Mouse (Mus musculus): ENCODE measurements at regions not wholly inside any gene's neighbourhood (a gene's known extent, or its start where the extent isn't known, plus 50 kb on each side); places are given as distances from the start of the nearest gene placed in this dataset.

GRCm38 (mm10) chr2:114848914-114849313 is 194.2 kb upstream of the Dph6 start:
- 93% methylated on average over 2 of the region's 2 CpGs for WGBS
- ATAC-seq (replicated peaks; ENCODE audit: low FRiP score) (no peak), DNase-seq (ENCODE audit: low spot score) (no peak)
- H3K9me3 ChIP-seq (ENCODE audit: control insufficient read depth, low read length): no peaks in the 10 kb centered on the region
- no peaks in the 10 kb centered on the region for H3K27me3 ChIP-seq (ENCODE audit: control insufficient read depth, insufficient read depth, low read length)
- H3K4me3 ChIP-seq (ENCODE audit: low read depth, low read length): no peak overlapping the region
- H3K4me1 ChIP-seq (replicated peaks; ENCODE audit: control insufficient read depth, insufficient read depth, low read length): no peaks in the 10 kb centered on the region
- no peak overlapping the region for H3K27ac ChIP-seq (ENCODE audit: low read depth, low read length)
- H3K36me3 ChIP-seq (ENCODE audit: control insufficient read depth, insufficient read depth, low read length): no peaks in the 10 kb centered on the region
- H3K4me2 ChIP-seq (ENCODE audit: low read depth, low read length, severe bottlenecking): no peak overlapping the region
- H3K9ac ChIP-seq (ENCODE audit: low read length): no peak overlapping the region

GRCm38 (mm10) chr2:114853715-114854530 is 199.2 kb upstream of the Dph6 start:
- ATAC-seq (replicated peaks; ENCODE audit: low FRiP score) (peak; percentile 90), DNase-seq (ENCODE audit: low spot score) (peak; percentile 88)
- Histone ChIP-seq H3K4me1 (replicated peaks; ENCODE audit: control insufficient read depth, insufficient read depth, low read length) (no peaks in the 10 kb centered on the region; the same call in 1 of the 2 replicates), H3K36me3 (ENCODE audit: control insufficient read depth, insufficient read depth, low read length) (no peaks in the 10 kb centered on the region), H3K9me3 (ENCODE audit: control insufficient read depth, low read length) (no peaks in the 10 kb centered on the region), H3K27ac (ENCODE audit: low read depth, low read length) (no peak overlapping the region), H3K9ac (ENCODE audit: low read length) (no peak overlapping the region), H3K4me2 (ENCODE audit: low read depth, low read length, severe bottlenecking) (no peak overlapping the region), H3K27me3 (ENCODE audit: control insufficient read depth, insufficient read depth, low read length) (no peaks in the 10 kb centered on the region), H3K4me3 (ENCODE audit: low read depth, low read length) (no peak overlapping the region)
- WGBS: 33% methylated on average over 13 of the region's 13 CpGs

GRCm38 (mm10) chr2:114872272-114872671 is 217.5 kb upstream of the Dph6 start:
- Histone ChIP-seq H3K4me3 (ENCODE audit: low read depth, low read length) (no peak overlapping the region), H3K9ac (ENCODE audit: low read length) (no peak overlapping the region)
- DNase-seq (ENCODE audit: low spot score): peak; percentile 54

GRCm38 (mm10) chr2:114873090-114873489 is 218.3 kb upstream of the Dph6 start:
- WGBS: 58% methylated on average over 4 of the region's 4 CpGs
- DNase-seq (ENCODE audit: low spot score): no peak
- no peaks in the 10 kb centered on the region for H3K27me3 ChIP-seq (ENCODE audit: control insufficient read depth, insufficient read depth, low read length)
- no peaks in the 10 kb centered on the region for H3K4me1 ChIP-seq (replicated peaks; ENCODE audit: control insufficient read depth, insufficient read depth, low read length)
- ATAC-seq (replicated peaks; ENCODE audit: low FRiP score): no peak
- H3K4me2 ChIP-seq (ENCODE audit: low read depth, low read length, severe bottlenecking): no peak overlapping the region
- H3K9ac ChIP-seq (ENCODE audit: low read length): no peak overlapping the region
- H3K9me3 ChIP-seq (ENCODE audit: control insufficient read depth, low read length): no peaks in the 10 kb centered on the region
- no peaks in the 10 kb centered on the region for H3K36me3 ChIP-seq (ENCODE audit: control insufficient read depth, insufficient read depth, low read length)
- H3K4me3 ChIP-seq (ENCODE audit: low read depth, low read length): no peak overlapping the region
- no peak overlapping the region for H3K27ac ChIP-seq (ENCODE audit: low read depth, low read length)

More at GRCm38 (mm10) chr2:114872272-114872671, 217.5 kb upstream of the Dph6 start:
- H3K9me3 ChIP-seq (ENCODE audit: control insufficient read depth, low read length): no peaks in the 10 kb centered on the region
- no peaks in the 10 kb centered on the region for H3K4me1 ChIP-seq (replicated peaks; ENCODE audit: control insufficient read depth, insufficient read depth, low read length)
- WGBS: 43% methylated on average over 7 of the region's 7 CpGs
- ATAC-seq (replicated peaks; ENCODE audit: low FRiP score): peak; percentile 71
- no peaks in the 10 kb centered on the region for H3K36me3 ChIP-seq (ENCODE audit: control insufficient read depth, insufficient read depth, low read length)
- H3K27ac ChIP-seq (ENCODE audit: low read depth, low read length): no peak overlapping the region
- no peaks in the 10 kb centered on the region for H3K27me3 ChIP-seq (ENCODE audit: control insufficient read depth, insufficient read depth, low read length)
- H3K4me2 ChIP-seq (ENCODE audit: low read depth, low read length, severe bottlenecking): no peak overlapping the region

GRCm38 (mm10) chr2:114879084-114879483 is 224.3 kb upstream of the Dph6 start:
- H3K36me3 ChIP-seq (ENCODE audit: control insufficient read depth, insufficient read depth, low read length): no peaks in the 10 kb centered on the region
- H3K27me3 ChIP-seq (ENCODE audit: control insufficient read depth, insufficient read depth, low read length): no peaks in the 10 kb centered on the region
- no peaks in the 10 kb centered on the region for H3K9me3 ChIP-seq (ENCODE audit: control insufficient read depth, low read length)
- no peak overlapping the region for H3K4me2 ChIP-seq (ENCODE audit: low read depth, low read length, severe bottlenecking)
- no peak overlapping the region for H3K9ac ChIP-seq (ENCODE audit: low read length)
- no peak overlapping the region for H3K27ac ChIP-seq (ENCODE audit: low read depth, low read length)
- no peak for DNase-seq (ENCODE audit: low spot score)
- WGBS: 58% methylated on average over 2 of the region's 2 CpGs
- no peak overlapping the region for H3K4me3 ChIP-seq (ENCODE audit: low read depth, low read length)
- no peaks in the 10 kb centered on the region for H3K4me1 ChIP-seq (replicated peaks; ENCODE audit: control insufficient read depth, insufficient read depth, low read length)
- no peak for ATAC-seq (replicated peaks; ENCODE audit: low FRiP score)

- DNase-seq (ENCODE audit: low spot score) (no peak), ATAC-seq (replicated peaks; ENCODE audit: low FRiP score) (no peak)
- H3K4me1 ChIP-seq (replicated peaks; ENCODE audit: control insufficient read depth, insufficient read depth, low read length): no peaks in the 10 kb centered on the region
- no peaks in the 10 kb centered on the region for H3K27me3 ChIP-seq (ENCODE audit: control insufficient read depth, insufficient read depth, low read length)
- no peak overlapping the region for H3K27ac ChIP-seq (ENCODE audit: low read depth, low read length)
- no peak overlapping the region for H3K4me2 ChIP-seq (ENCODE audit: low read depth, low read length, severe bottlenecking)
- no peak overlapping the region for H3K9ac ChIP-seq (ENCODE audit: low read length)
- H3K36me3 ChIP-seq (ENCODE audit: control insufficient read depth, insufficient read depth, low read length): no peaks in the 10 kb centered on the region
- 85% methylated on average over 2 of the region's 2 CpGs for WGBS
- H3K9me3 ChIP-seq (ENCODE audit: control insufficient read depth, low read length): no peaks in the 10 kb centered on the region
- H3K4me3 ChIP-seq (ENCODE audit: low read depth, low read length): no peak overlapping the region
These were observed 225.0 kb upstream of the Dph6 start for GRCm38 (mm10) chr2:114879784-114880183.

GRCm38 (mm10) chr2:114885734-114886260 is 231.0 kb upstream of the Dph6 start:
- no peak for DNase-seq (ENCODE audit: low spot score)
- no peaks in the 10 kb centered on the region for H3K4me1 ChIP-seq (replicated peaks; ENCODE audit: control insufficient read depth, insufficient read depth, low read length)
- no peak for ATAC-seq (replicated peaks; ENCODE audit: low FRiP score)
- WGBS: 92% methylated on average over 2 of the region's 2 CpGs
- no peak overlapping the region for H3K4me2 ChIP-seq (ENCODE audit: low read depth, low read length, severe bottlenecking)
- H3K36me3 ChIP-seq (ENCODE audit: control insufficient read depth, insufficient read depth, low read length): no peaks in the 10 kb centered on the region
- no peak overlapping the region for H3K27ac ChIP-seq (ENCODE audit: low read depth, low read length)
- no peak overlapping the region for H3K9ac ChIP-seq (ENCODE audit: low read length)
- H3K27me3 ChIP-seq (ENCODE audit: control insufficient read depth, insufficient read depth, low read length): no peaks in the 10 kb centered on the region
- H3K4me3 ChIP-seq (ENCODE audit: low read depth, low read length): no peak overlapping the region
- H3K9me3 ChIP-seq (ENCODE audit: control insufficient read depth, low read length): no peaks in the 10 kb centered on the region

- Histone ChIP-seq H3K4me1 (replicated peaks; ENCODE audit: control insufficient read depth, insufficient read depth, low read length) (no peaks in the 10 kb centered on the region), H3K27me3 (ENCODE audit: control insufficient read depth, insufficient read depth, low read length) (no peaks in the 10 kb centered on the region), H3K4me2 (ENCODE audit: low read depth, low read length, severe bottlenecking) (no peak overlapping the region), H3K9me3 (ENCODE audit: control insufficient read depth, low read length) (no peaks in the 10 kb centered on the region), H3K36me3 (ENCODE audit: control insufficient read depth, insufficient read depth, low read length) (no peaks in the 10 kb centered on the region), H3K9ac (ENCODE audit: low read length) (no peak overlapping the region), H3K4me3 (ENCODE audit: low read depth, low read length) (no peak overlapping the region), H3K27ac (ENCODE audit: low read depth, low read length) (no peak overlapping the region)
- no peak for ATAC-seq (replicated peaks; ENCODE audit: low FRiP score)
- no peak for DNase-seq (ENCODE audit: low spot score)
- 85% methylated on average over 2 of the region's 2 CpGs for WGBS
These were observed 244.0 kb upstream of the Dph6 start for GRCm38 (mm10) chr2:114898812-114899211.
